Mouse (Mus musculus): ENCODE data around the gene Lcp1. TPM values are rescaled to one million over a fixed set of nuclear protein-coding genes. Genes with fewer than 3 reads are reported as not detected.
"Not testable (repeated sequence)": the region's sequence is repeated elsewhere in the genome, so short reads cannot be mapped to it uniquely, and the experiment has no call there.

The Lcp1 gene
- 842 to 930 TPM (median 888 TPM) in 3 replicates for total RNA-seq (2017)

DNA sequence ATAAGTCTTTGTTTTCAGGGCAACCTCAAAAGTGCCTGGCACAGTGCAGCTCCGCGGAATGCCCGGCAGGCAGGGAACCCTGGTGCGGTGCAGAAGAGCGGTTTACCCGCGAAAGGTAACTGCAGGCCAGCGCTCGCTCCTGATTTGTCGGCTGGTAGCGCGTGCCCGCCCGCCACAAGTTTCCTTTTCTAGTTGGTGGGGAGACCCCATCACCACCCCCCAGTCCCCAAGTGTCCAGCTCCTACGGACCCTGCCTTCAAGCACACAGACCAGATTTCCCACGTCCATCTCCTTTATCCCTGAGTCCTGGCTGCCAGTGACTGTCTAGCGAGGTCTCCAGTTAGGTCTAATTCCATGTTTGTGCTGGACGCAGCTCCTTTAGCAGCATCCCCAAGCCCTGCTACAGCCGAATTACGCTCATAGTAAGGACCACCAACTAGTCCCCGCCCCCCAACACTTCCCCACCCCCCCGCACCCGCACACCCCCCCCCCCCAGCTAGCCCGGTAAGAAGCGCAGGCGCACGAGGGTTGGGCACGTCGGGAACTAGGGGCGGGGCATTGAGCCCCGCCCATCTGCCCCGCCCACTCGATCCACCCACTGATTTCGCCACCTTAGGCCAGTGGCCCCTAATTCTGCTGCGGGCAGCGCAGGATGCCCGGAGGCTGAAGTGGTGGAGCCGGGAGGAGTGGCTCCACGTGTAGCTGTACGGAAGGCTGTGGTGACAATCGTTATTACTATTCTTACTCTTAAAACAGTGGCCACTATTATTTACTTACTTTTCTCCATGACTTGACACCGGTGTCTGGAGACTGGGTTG, at the start of gene Lcp1, which contains the start of gene Lrrc63:
TSS of gene Lcp1 (plus strand) at position 601 of the 818 bp plus-strand sequence.
TSS of gene Lrrc63 (minus strand) at position 381 of the 818 bp plus-strand sequence.
- peak; percentile 96 for ATAC-seq (replicated peaks; ENCODE audit: insufficient number of reproducible peaks, low FRiP score, low TSS enrichment, poor library complexity, severe bottlenecking)

DNA sequence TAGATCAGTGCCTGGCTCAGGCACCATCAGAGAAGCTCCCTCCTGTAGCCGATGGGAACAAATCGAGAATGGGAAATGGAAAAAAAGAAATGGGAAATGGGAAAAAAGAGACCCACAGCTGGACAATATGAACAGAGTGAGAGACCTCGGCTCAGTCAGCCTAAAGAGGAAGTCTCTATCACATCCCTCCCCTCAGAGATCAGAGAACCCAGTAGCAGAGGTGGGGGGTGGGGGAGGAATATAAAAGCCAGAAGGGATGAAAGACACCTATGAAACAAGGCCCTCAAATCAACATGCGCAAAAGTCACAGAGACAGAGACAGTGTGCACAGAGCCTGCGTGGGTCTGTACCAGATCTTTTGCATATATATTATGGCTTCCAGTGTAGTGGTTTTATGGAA, 27.9 kb upstream of the Lcp1 start:
- ATAC-seq (replicated peaks; ENCODE audit: insufficient number of reproducible peaks, low FRiP score, low TSS enrichment, poor library complexity, severe bottlenecking) = no peak

- ATAC-seq (replicated peaks; ENCODE audit: insufficient number of reproducible peaks, low FRiP score, low TSS enrichment, poor library complexity, severe bottlenecking) = peak; percentile 50; the same call in 1 of the 2 replicates
Observed at GRCm38 (mm10) chr14:75121658-75122057, 9.2 kb upstream of the Lcp1 start.

- peak; percentile 28; the same call in 1 of the 2 replicates for ATAC-seq (replicated peaks; ENCODE audit: insufficient number of reproducible peaks, low FRiP score, low TSS enrichment, poor library complexity, severe bottlenecking)
Observed at GRCm38 (mm10) chr14:75131324-75131935, 529 bp downstream of the Lcp1 start.

- peak; percentile 50; the same call in 1 of the 2 replicates for ATAC-seq (replicated peaks; ENCODE audit: insufficient number of reproducible peaks, low FRiP score, low TSS enrichment, poor library complexity, severe bottlenecking)
Observed at GRCm38 (mm10) chr14:75136119-75136966, 5.4 kb downstream of the Lcp1 start.

- no peak for ATAC-seq (replicated peaks; ENCODE audit: insufficient number of reproducible peaks, low FRiP score, low TSS enrichment, poor library complexity, severe bottlenecking)
Observed at GRCm38 (mm10) chr14:75138503-75138902, 7.6 kb downstream of the Lcp1 start.

DNA sequence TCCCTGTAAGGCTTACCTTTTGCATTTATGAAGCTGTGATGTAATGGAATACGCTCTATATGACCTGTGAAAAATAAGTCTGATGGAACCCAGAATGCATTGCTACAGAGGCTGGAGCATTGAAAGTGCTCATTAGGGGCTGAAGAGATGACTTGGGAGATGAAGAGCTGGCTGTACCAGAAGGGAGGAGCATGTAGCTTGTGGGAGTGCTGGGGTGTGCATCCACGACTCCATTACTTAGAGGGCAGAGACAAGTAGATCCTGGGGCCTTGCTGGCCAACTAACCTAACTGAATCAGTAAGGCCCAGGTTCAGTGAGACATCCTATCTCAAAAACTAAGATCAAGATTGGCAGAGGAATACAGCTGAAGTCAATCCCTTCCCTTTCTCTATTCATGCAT, 8.3 kb downstream of the Lcp1 start:
- no peak for ATAC-seq (replicated peaks; ENCODE audit: insufficient number of reproducible peaks, low FRiP score, low TSS enrichment, poor library complexity, severe bottlenecking)

DNA sequence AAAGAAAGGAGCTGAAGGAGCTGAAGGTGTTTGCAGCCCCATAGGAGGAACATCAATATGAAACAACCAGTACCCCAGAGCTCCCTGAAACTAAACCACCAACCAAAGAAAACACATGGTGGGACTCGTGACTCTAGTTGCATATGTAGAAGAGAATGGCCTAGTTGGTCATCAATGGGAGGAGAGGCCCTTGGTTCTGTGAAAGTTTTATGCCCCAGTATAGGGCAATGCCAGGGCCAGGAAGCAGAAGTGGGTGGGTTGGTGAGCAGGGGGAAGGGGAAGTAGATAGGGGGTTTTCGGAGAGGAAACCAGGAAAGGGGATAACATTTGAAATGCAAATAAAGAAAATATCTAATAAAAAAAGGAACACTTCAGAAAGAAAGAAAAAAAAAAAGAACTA, 16.8 kb downstream of the Lcp1 start:
- ATAC-seq (replicated peaks; ENCODE audit: insufficient number of reproducible peaks, low FRiP score, low TSS enrichment, poor library complexity, severe bottlenecking) = not testable (repeated sequence)

DNA sequence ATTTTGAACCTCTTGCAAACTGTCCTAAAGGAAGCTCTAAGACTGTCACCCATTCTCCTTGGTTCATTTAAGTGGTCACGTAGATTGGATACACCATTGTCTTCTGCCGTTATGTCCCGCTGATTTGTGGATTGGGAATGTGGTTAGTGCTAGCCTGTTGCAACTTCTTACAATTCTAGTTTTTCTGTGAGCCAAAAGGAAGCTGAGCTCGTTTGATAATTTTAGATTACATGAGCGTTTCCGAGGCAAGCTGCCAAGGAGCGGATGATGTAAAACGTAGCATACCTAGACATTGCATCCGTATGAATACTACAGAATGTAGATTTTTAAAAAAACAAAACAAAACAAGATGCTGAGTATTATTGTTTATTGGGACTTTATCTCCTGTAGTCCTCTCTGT, 17.3 kb downstream of the Lcp1 start:
- ATAC-seq (replicated peaks; ENCODE audit: insufficient number of reproducible peaks, low FRiP score, low TSS enrichment, poor library complexity, severe bottlenecking) = 0 out of 2 replicates have a peak, but pooled peaks have one; percentile 27

- ATAC-seq (replicated peaks; ENCODE audit: insufficient number of reproducible peaks, low FRiP score, low TSS enrichment, poor library complexity, severe bottlenecking) = no peak
Observed at GRCm38 (mm10) chr14:75150653-75151052, 19.8 kb downstream of the Lcp1 start.

DNA sequence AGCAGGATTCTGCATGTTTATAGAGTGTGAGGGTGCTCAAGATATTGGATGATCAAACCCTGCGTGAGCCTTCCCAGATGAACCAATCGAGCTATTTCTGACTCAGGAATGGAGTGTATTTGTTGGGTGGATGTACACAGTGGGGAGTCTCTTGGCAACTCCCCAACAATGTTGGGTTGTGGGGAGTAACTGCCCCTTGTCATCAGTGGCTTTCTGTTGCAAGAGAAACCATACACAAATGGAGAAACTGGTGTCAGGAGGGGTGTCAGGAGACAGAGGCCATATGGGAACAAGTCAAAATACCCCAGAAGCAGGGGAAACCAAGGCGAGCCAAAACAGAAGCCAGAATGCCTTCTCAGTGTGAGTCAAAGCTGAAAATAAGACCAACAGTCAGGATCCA, 20.2 kb downstream of the Lcp1 start:
- ATAC-seq (replicated peaks; ENCODE audit: insufficient number of reproducible peaks, low FRiP score, low TSS enrichment, poor library complexity, severe bottlenecking) = no peak

DNA sequence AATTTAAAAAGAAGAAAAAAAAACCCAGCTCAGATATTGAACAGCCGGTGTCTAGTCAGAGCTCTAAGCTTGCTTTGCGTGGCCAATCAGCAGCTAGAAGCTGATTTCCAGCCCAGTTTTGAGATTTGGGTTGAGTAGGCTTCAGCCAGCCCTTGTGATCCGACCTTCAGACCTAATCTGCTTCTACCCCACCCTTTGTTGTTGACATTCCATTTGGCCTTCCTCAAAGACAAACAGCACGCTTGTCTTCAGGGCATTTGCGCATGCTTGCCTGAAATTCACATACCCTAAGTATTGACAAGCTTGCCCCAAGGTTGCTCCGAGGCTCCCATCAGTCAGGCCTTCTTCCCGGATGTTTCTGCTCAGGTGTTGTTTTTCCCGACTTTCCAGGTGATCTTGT, 23.6 kb downstream of the Lcp1 start:
- no peak for ATAC-seq (replicated peaks; ENCODE audit: insufficient number of reproducible peaks, low FRiP score, low TSS enrichment, poor library complexity, severe bottlenecking)

DNA sequence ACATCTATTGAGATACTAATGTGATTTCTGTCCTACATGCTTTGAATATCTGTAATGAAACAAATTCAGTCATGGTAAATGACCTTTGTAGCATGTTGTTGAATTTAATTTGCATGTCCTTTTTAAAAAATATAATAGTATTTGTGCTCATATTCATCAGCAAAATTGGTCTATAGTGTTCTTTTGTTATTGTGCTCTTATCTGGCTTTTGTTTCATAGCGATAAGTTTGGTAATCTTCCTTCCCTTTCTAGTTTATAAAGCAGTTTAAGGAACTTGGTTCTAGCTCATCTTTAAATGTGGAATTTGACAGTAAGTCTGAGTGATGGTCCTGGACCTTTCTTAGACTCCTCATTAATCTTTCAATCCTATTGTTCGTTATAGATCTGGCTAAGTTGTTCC, 28.5 kb downstream of the Lcp1 start:
- ATAC-seq (replicated peaks; ENCODE audit: insufficient number of reproducible peaks, low FRiP score, low TSS enrichment, poor library complexity, severe bottlenecking) = no peak

DNA sequence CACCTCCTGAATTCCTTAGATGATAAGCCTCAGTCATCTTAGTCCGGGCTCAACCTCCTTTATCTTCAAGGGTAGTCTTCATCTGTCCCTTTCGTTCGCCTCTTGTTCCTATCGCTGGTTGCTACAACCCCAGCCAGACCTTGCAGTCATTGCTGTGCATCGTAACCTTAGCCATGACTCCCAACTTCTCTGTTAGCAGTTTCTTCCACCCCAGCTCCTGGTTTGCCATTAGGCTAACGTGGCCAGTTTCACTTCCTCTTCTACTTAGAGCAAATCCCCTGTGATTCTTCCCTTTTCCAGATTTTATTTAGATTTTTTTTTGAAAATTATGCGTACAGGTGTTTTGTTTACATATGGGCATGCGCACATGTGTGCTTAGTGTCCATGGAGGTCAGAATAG, 33.0 kb downstream of the Lcp1 start:
- peak; percentile 73 for ATAC-seq (replicated peaks; ENCODE audit: insufficient number of reproducible peaks, low FRiP score, low TSS enrichment, poor library complexity, severe bottlenecking)

DNA sequence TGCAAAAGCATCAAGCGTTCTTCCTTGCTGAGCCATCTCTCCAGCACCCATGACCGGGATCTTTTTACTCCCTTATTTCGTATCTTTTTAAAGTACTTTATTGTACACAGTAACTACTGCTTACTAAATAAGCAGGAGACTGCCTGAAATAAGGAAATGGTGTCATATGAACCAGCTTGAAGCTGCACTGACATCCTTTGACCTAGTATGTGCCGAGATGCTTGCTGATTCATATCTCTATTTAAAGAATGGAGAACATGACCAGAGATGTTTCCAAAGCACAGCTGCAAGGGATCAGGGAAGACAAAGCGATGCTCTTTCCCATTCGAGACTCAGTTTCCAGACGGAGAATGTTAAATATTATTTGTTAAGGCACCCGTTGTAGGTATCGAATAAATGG, 33.4 kb downstream of the Lcp1 start:
- ATAC-seq (replicated peaks; ENCODE audit: insufficient number of reproducible peaks, low FRiP score, low TSS enrichment, poor library complexity, severe bottlenecking) = peak; percentile 87

DNA sequence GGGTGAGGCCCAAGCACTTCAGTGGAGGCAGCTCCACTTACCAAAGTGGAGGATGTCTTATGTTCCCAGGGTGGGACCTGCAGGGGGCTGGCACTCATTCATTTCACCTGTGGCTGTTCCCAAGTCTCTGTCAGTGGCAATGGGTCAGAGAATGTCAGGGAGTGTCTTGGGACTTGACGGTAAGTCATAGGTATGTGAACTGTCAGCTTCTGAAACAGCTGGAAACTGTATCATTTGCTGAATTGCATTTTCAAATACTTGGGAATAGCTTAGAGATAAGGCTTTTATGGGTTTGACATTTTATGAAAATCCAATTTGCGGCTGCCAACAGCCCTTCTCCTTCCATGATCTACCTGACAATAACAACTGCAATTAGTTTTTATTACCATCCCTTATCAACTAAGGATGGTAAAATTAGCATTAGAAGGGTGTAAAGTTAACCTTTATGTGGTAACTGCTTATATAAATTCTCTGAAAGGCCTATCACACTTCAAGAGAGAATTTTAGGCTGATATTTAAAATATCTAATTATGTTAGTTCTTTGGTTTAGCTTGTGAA, 34.8 kb downstream of the Lcp1 start:
- no peak for ATAC-seq (replicated peaks; ENCODE audit: insufficient number of reproducible peaks, low FRiP score, low TSS enrichment, poor library complexity, severe bottlenecking)

DNA sequence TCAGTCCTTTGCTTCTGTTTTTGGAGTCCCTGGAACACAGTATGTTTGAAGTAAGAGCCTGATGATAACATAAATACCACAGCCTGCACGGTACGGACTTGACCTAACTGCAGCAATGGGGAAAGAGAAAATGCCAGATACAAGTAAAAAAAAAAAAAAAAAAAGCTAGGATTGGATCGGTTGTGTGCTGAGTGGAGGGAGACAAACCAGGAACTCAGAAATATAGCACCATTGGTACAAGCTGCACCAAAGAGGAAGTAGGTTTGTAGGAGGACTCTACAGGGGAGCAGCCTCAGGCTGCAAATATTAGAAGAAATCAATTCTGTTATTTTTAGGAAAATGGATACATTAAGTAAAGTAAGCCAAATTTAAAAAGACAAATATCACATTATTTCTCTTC, 37.6 kb downstream of the Lcp1 start:
- peak; percentile 65; the same call in 1 of the 2 replicates for ATAC-seq (replicated peaks; ENCODE audit: insufficient number of reproducible peaks, low FRiP score, low TSS enrichment, poor library complexity, severe bottlenecking)

- no peak for ATAC-seq (replicated peaks; ENCODE audit: insufficient number of reproducible peaks, low FRiP score, low TSS enrichment, poor library complexity, severe bottlenecking)
Observed at GRCm38 (mm10) chr14:75170546-75170945, 39.6 kb downstream of the Lcp1 start.

GRCm38 (mm10) chr14:75174296-75174695, 43.4 kb downstream of the Lcp1 start:
- ATAC-seq (replicated peaks; ENCODE audit: insufficient number of reproducible peaks, low FRiP score, low TSS enrichment, poor library complexity, severe bottlenecking) = no peak
